Mouse (Mus musculus) activated CD4-positive, CD25-positive, alpha-beta regulatory T cell (primary cell): ENCODE measurements around the gene Olfr811. TPM values are rescaled to one million over a fixed set of nuclear protein-coding genes. Genes with fewer than 3 reads are reported as not detected.

ENCODE experiments used
- polyA plus RNA-seq, 2 experiments: library from polyadenylated mRNA; unstranded; fragments of 100-300 nt; shearing (Covaris generic); gene quantifications; one replicate each; pipeline ENCODE4 v1.2.1; 2017

The Olfr811 gene
- not detected for polyA plus RNA-seq

DNA sequence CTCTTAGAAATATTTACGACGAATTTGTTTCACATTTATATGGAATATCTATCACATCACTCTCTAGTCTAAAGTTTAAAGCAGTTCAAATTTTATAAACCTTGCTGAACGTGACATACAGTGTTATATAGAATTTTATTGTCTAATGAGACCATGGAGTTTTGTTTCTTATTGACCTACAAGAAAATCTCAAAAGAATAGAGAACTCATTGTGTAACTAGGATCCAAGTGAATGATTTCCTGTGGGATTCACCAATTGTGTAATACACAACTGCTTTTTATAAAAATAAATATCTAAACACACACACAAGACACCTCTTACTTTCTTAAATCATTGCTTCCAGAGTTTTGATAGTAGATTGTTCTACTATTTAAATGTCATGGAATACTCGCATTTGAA, at the start of gene Olfr811:
Olfr811 (minus strand) TSS at position 101 of the 400 bp plus-strand sequence.

DNA sequence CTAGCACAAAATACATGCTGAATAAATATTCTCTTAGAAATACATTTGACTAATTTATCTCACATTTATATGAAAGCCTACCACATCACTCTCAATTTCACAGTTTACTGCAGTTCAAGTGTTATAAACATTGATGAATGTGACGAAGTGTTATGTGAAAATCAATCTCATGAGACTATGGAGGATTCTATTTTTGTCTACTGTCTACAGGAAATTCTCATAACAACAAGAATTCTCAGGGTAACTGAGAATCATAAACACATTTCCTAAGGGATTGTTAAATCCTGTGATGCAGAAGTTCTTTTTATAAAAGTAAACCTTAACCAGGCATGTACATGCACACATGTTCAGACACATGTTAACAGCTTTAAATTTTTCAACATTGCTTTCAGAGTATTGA, 41.8 kb upstream of the Olfr811 start, which contains the start of gene Olfr812:
Olfr812 (minus strand) TSS at position 101 of the 400 bp plus-strand sequence.

DNA sequence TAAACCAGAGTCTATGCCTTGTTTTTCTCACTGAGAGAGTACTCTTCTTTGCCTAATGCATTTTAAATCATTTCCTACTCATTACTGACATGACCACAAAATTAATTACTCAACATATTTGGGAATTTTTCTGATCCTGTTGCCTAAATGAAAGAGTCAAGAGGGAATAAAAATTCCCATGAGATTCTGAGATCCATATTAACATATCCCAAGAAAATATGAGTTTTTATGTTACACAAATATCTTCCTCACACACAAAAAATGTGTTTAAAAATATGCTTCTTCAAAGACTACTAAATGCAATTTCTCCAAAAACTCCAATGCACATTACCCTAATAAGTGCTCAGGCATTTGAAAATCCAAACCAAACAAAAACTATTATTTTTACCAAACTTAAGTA, 9.4 kb downstream of the Olfr811 start, which contains the start of gene Olfr810:
Olfr810 (minus strand) TSS at position 101 of the 400 bp plus-strand sequence.

DNA sequence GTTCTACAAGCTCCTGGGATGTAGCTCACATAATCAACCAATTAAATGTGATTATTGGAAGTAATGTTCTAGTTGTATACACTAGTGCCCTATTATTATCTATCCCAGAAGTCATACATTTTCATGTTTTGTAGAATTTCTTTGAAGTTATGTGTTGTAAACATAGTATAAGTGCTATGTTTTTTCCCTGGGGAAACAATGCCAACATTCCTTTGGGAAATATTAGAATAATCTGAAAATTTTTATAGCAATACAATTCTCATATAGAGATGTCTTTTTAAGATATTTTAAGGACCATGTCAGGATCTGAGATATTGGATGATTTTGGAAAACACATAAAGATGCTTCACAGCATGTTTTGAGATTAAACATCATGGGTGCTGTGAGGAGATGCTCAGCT, 29.9 kb downstream of the Olfr811 start, which contains the start of gene Olfr809:
Olfr809 (plus strand) TSS at position 301 of the 400 bp plus-strand sequence.

DNA sequence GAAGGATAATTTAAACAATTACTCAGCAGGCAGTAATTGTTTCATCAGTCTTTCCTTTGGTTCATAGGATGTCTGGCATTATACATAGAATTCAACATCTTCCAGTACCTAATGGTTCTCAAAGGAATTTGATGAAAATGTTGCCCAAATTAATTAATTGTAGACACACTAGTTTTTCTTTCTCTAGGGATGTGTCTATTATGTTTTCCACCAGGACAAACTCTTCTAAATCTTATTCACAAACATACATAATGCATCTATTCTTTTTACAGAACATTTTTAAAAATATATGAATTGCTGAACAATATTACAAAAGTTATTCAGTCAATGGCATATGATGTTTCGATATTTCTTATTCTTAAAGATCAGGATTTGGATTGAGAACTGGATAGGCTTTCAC, 39.0 kb downstream of the Olfr811 start, which contains the start of gene Olfr808:
Olfr808 (plus strand) TSS at position 301 of the 400 bp plus-strand sequence.

DNA sequence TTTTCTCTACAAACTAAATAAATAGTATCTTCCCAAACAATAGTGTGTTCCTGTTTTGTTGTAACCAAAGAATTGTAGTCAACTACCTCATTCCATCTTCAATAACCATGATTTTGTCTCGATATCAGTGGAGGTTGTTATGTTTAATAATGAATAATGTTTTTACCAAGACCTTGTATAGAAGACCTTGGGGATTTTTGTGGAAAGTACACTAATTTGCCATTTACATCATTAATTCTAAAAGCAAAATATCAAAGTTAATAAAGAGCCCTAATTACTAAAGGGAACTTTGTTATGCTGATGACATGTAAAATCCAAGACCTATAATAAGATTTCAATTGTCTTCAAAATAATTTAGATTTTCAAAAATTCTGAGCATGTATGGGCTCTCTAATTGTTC, 46.5 kb downstream of the Olfr811 start, which contains the start of gene Olfr807:
Olfr807 (minus strand) TSS at position 101 of the 400 bp plus-strand sequence.

Other genes with a start within 250 kb of the Olfr811 start
- not detected for gene Olfr794, start 236.7 kb downstream of the Olfr811 start, polyA plus RNA-seq
- gene Olfr796, start 191.8 kb downstream of the Olfr811 start, polyA plus RNA-seq, result under 1 TPM in 1 of 2 experiments, not detected in 1; 0.07 TPM
- not detected for gene Olfr798, start 176.5 kb downstream of the Olfr811 start, polyA plus RNA-seq
- under 1 TPM in 1 of 2 experiments, not detected in 1; 0.18 TPM for gene Olfr799, start 166.9 kb downstream of the Olfr811 start, polyA plus RNA-seq
- not detected for gene Olfr800, start 146.7 kb downstream of the Olfr811 start, polyA plus RNA-seq
- gene Olfr801, start 130.5 kb downstream of the Olfr811 start, polyA plus RNA-seq, result under 1 TPM in 1 of 2 experiments, not detected in 1; 0.30 TPM
- gene Olfr802, start 116.2 kb downstream of the Olfr811 start, polyA plus RNA-seq, result not detected
- gene Olfr803, start 110.1 kb downstream of the Olfr811 start, polyA plus RNA-seq, result not detected
- not detected for gene Olfr804, start 101.2 kb downstream of the Olfr811 start, polyA plus RNA-seq
- not detected for gene Olfr805, start 75.0 kb downstream of the Olfr811 start, polyA plus RNA-seq
- not detected for gene Olfr806, start 62.5 kb downstream of the Olfr811 start, polyA plus RNA-seq
- not detected for gene Olfr807, start 46.6 kb downstream of the Olfr811 start, polyA plus RNA-seq
- gene Olfr808, start 38.9 kb downstream of the Olfr811 start, polyA plus RNA-seq, result not detected
- gene Olfr809, start 29.8 kb downstream of the Olfr811 start, polyA plus RNA-seq, result not detected
- not detected for gene Olfr810, start 9.5 kb downstream of the Olfr811 start, polyA plus RNA-seq
- under 1 TPM; 0.17 to 0.42 TPM for gene Olfr812, start 41.7 kb upstream of the Olfr811 start, polyA plus RNA-seq
- not detected for gene Olfr813, start 51.0 kb upstream of the Olfr811 start, polyA plus RNA-seq
- gene Olfr814, start 75.5 kb upstream of the Olfr811 start, polyA plus RNA-seq, result under 1 TPM in 1 of 2 experiments, not detected in 1; 0.04 TPM
- gene Olfr815, start 101.5 kb upstream of the Olfr811 start, polyA plus RNA-seq, result under 1 TPM in 1 of 2 experiments, not detected in 1; 0.27 TPM
- under 1 TPM in 1 of 2 experiments, not detected in 1; 0.28 TPM for gene Olfr816, start 111.2 kb upstream of the Olfr811 start, polyA plus RNA-seq
- gene Olfr818, start 144.7 kb upstream of the Olfr811 start, polyA plus RNA-seq, result not detected
- not detected for gene Olfr819, start 162.9 kb upstream of the Olfr811 start, polyA plus RNA-seq
- under 1 TPM in 1 of 2 experiments, not detected in 1; 0.17 TPM for gene Olfr247, start 171.7 kb upstream of the Olfr811 start, polyA plus RNA-seq
- under 1 TPM in 1 of 2 experiments, not detected in 1; 0.23 TPM for gene Gm10310, start 180.7 kb upstream of the Olfr811 start, polyA plus RNA-seq
- gene Olfr820, start 208.2 kb upstream of the Olfr811 start, polyA plus RNA-seq, result not detected
- not detected for gene Olfr821, start 226.0 kb upstream of the Olfr811 start, polyA plus RNA-seq